Mouse (Mus musculus) hindbrain, embryonic 11.5 days (tissue): Measurements from ENCODE around the gene Astn1. TPM values are rescaled to one million over a fixed set of nuclear protein-coding genes. Genes with fewer than 3 reads are reported as not detected.

Source experiments
- ATAC-seq: fragments of 200-750 bp; cut with Nextera tagmentation; 2 replicates; pipeline ENCODE4 v1.8.0; 2017; ENCODE audit warnings: mild to moderate bottlenecking, moderate TSS enrichment, moderate library complexity; ENCODE audit not compliant: low FRiP score
- DNase-seq: peaks from one replicate; pipeline ENCODE4 v3.0.0-alpha.2; 2015; ENCODE audit warnings: low spot score
- H3K27ac ChIP-seq: fragments of 300-500 bp; sonication (generic); 2 replicates; pipeline ENCODE4 v1.5.1; 2014; ENCODE audit warnings: mild to moderate bottlenecking, low read depth, low read length
- H3K27me3 ChIP-seq: fragments of 300-500 bp; sonication (generic); 2 replicates; pipeline ENCODE4 v1.6.1; 2014; ENCODE audit warnings: mild to moderate bottlenecking, low read length, moderate library complexity, mixed read lengths; ENCODE audit not compliant: control insufficient read depth, insufficient read depth
- H3K36me3 ChIP-seq: fragments of 300-500 bp; sonication (generic); 2 replicates; pipeline ENCODE4 v1.6.1; 2014; ENCODE audit warnings: mild to moderate bottlenecking, low read length, moderate library complexity, mixed read lengths; ENCODE audit not compliant: control insufficient read depth, insufficient read depth
- H3K4me1 ChIP-seq: fragments of 300-500 bp; sonication (generic); replicated peaks from 2 replicates; pipeline ENCODE4 v1.6.1; 2014; ENCODE audit warnings: low read length, mixed read lengths; ENCODE audit not compliant: control insufficient read depth, insufficient read depth
- H3K4me2 ChIP-seq: fragments of 300-500 bp; sonication (generic); replicated peaks from 2 replicates; pipeline ENCODE4 v1.6.1; 2014; ENCODE audit warnings: mild to moderate bottlenecking, low read depth, low read length
- H3K4me3 ChIP-seq: fragments of 300-500 bp; sonication (generic); 2 replicates; pipeline ENCODE4 v1.5.1; 2014; ENCODE audit warnings: low read depth, low read length
- H3K9ac ChIP-seq: fragments of 300-500 bp; sonication (generic); 2 replicates; pipeline ENCODE4 v1.6.1; 2014; ENCODE audit warnings: low read depth, low read length
- H3K9me3 ChIP-seq: fragments of 300-500 bp; sonication (generic); 2 replicates; pipeline ENCODE4 v1.6.1; 2016; ENCODE audit warnings: low read length; ENCODE audit not compliant: control insufficient read depth
- WGBS: fragments of 180-500 bp; shearing (Covaris S2); extraction: QIAGEN DNeasy Blood & Tissue Kit; methylation state at CpG from one replicate; pipeline ENCODE4 v1.1.7; 2014; 5-methylcytosine and 5-hydroxymethylcytosine counted together
- polyA plus RNA-seq: library from polyadenylated mRNA; unstranded; fragments of >200 nt; fragmentation: Nextera tagmentation; extraction: Ambion mirVana; gene quantifications from 2 replicates; pipeline ENCODE4 v1.2.1, GENCODE M21; 2014

Gene Astn1
- polyA plus RNA-seq, 1 experiment from 2014 or later, result 20.6 TPM

- H3K4me1 ChIP-seq, result no peaks in the 10 kb centered on the region
- H3K4me2 ChIP-seq, result no peak overlapping the region
- H3K36me3 ChIP-seq, result no peaks in the 10 kb centered on the region
- H3K27me3 ChIP-seq, result no peaks in the 10 kb centered on the region
- no peak overlapping the region for H3K4me3 ChIP-seq
- ATAC-seq (no peak), DNase-seq (no peak)
- H3K27ac ChIP-seq, result no peak overlapping the region
- no peaks in the 10 kb centered on the region for H3K9me3 ChIP-seq
- no peak overlapping the region for H3K9ac ChIP-seq
Observed at GRCm38 (mm10) chr1:158452675-158453074, 90.6 kb downstream of the Astn1 start.

- H3K4me3 ChIP-seq, result no peak overlapping the region
- no peak overlapping the region for H3K4me2 ChIP-seq
- no peaks in the 10 kb centered on the region for H3K9me3 ChIP-seq
- ATAC-seq (no peak), DNase-seq (no peak)
- no peaks in the 10 kb centered on the region for H3K36me3 ChIP-seq
- no peaks in the 10 kb centered on the region for H3K4me1 ChIP-seq
- H3K9ac ChIP-seq, result no peak overlapping the region
- H3K27ac ChIP-seq, result no peak overlapping the region
- 88% methylated on average over 5 of the region's 5 CpGs for WGBS
- no peaks in the 10 kb centered on the region for H3K27me3 ChIP-seq
Observed at GRCm38 (mm10) chr1:158453587-158453986, 91.5 kb downstream of the Astn1 start.

- H3K9ac ChIP-seq, result no peak overlapping the region
- no peaks in the 10 kb centered on the region for H3K36me3 ChIP-seq
- DNase-seq (peak; percentile 22), ATAC-seq (no peak)
- H3K4me3 ChIP-seq, result no peak overlapping the region
- no peaks in the 10 kb centered on the region for H3K9me3 ChIP-seq
- H3K27ac ChIP-seq, result no peak overlapping the region
- H3K27me3 ChIP-seq, result no peaks in the 10 kb centered on the region
- WGBS, result 84% methylated on average over 6 of the region's 6 CpGs
- no peak overlapping the region for H3K4me2 ChIP-seq
- H3K4me1 ChIP-seq, result no peaks in the 10 kb centered on the region
Observed at GRCm38 (mm10) chr1:158463975-158464374, 101.9 kb downstream of the Astn1 start.

- Histone ChIP-seq H3K36me3 (no peaks in the 10 kb centered on the region), H3K4me3 (no peak overlapping the region), H3K27me3 (no peaks in the 10 kb centered on the region), H3K4me1 (no peaks in the 10 kb centered on the region), H3K9ac (no peak overlapping the region), H3K9me3 (no peaks in the 10 kb centered on the region), H3K27ac (no peak overlapping the region), H3K4me2 (no peak overlapping the region)
- DNase-seq, result no peak
- no peak for ATAC-seq
- WGBS, result 68% methylated on average over 6 of the region's 6 CpGs
Observed at GRCm38 (mm10) chr1:158465286-158465685, 103.2 kb downstream of the Astn1 start.

GRCm38 (mm10) chr1:158477841-158478240 is 115.8 kb downstream of the Astn1 start:
- 97% methylated on average over 1 of the region's 1 CpGs for whole genome bisulfite sequencing
- Histone ChIP-seq H3K27me3 (no peaks in the 10 kb centered on the region), H3K36me3 (no peaks in the 10 kb centered on the region), H3K27ac (no peak overlapping the region), H3K4me2 (no peak overlapping the region), H3K4me3 (no peak overlapping the region), H3K4me1 (no peaks in the 10 kb centered on the region), H3K9ac (no peak overlapping the region), H3K9me3 (no peaks in the 10 kb centered on the region)
- no peak for ATAC-seq
- DNase-seq, result no peak

GRCm38 (mm10) chr1:158480285-158480684 is 118.2 kb downstream of the Astn1 start:
- no peak overlapping the region for H3K4me2 ChIP-seq
- no peaks in the 10 kb centered on the region for H3K27me3 ChIP-seq
- WGBS, result 85% methylated on average over 6 of the region's 6 CpGs
- ATAC-seq, result no peak
- no peak overlapping the region for H3K27ac ChIP-seq
- DNase-seq, result no peak
- no peaks in the 10 kb centered on the region for H3K4me1 ChIP-seq
- H3K9me3 ChIP-seq, result no peaks in the 10 kb centered on the region
- no peaks in the 10 kb centered on the region for H3K36me3 ChIP-seq
- no peak overlapping the region for H3K4me3 ChIP-seq
- H3K9ac ChIP-seq, result no peak overlapping the region

- H3K4me3 ChIP-seq, result no peak overlapping the region
- no peaks in the 10 kb centered on the region for H3K9me3 ChIP-seq
- no peak overlapping the region for H3K4me2 ChIP-seq
- no peak overlapping the region for H3K27ac ChIP-seq
- 91% methylated on average over 2 of the region's 2 CpGs for WGBS
- H3K36me3 ChIP-seq, result no peaks in the 10 kb centered on the region
- DNase-seq (no peak), ATAC-seq (no peak)
- H3K27me3 ChIP-seq, result no peaks in the 10 kb centered on the region
- no peak overlapping the region for H3K9ac ChIP-seq
- no peaks in the 10 kb centered on the region for H3K4me1 ChIP-seq
Observed at GRCm38 (mm10) chr1:158483733-158484132, 121.7 kb downstream of the Astn1 start.

GRCm38 (mm10) chr1:158489521-158490021 is 127.5 kb downstream of the Astn1 start:
- Histone ChIP-seq H3K9ac (no peak overlapping the region), H3K4me3 (no peak overlapping the region), H3K4me1 (0 out of 2 replicates have a peak, but pooled peaks cover 3% of the 10 kb centered on the region), H3K27me3 (no peaks in the 10 kb centered on the region), H3K36me3 (no peaks in the 10 kb centered on the region), H3K27ac (peak overlapping the region; percentile 70), H3K9me3 (no peaks in the 10 kb centered on the region), H3K4me2 (no peak overlapping the region)
- DNase-seq (peak; percentile 48), ATAC-seq (peak; percentile 85)
- WGBS, result 21% methylated on average over 4 of the region's 4 CpGs

GRCm38 (mm10) chr1:158490175-158490574 is 128.1 kb downstream of the Astn1 start:
- Histone ChIP-seq H3K9me3 (no peaks in the 10 kb centered on the region), H3K4me1 (0 out of 2 replicates have a peak, but pooled peaks cover 3% of the 10 kb centered on the region), H3K27ac (no peak overlapping the region), H3K4me3 (no peak overlapping the region), H3K4me2 (no peak overlapping the region), H3K36me3 (no peaks in the 10 kb centered on the region), H3K9ac (no peak overlapping the region), H3K27me3 (no peaks in the 10 kb centered on the region)
- no peak for DNase-seq
- ATAC-seq, result no peak
- WGBS, result 29% methylated on average over 1 of the region's 1 CpGs
